In the genomic region with DNA sequence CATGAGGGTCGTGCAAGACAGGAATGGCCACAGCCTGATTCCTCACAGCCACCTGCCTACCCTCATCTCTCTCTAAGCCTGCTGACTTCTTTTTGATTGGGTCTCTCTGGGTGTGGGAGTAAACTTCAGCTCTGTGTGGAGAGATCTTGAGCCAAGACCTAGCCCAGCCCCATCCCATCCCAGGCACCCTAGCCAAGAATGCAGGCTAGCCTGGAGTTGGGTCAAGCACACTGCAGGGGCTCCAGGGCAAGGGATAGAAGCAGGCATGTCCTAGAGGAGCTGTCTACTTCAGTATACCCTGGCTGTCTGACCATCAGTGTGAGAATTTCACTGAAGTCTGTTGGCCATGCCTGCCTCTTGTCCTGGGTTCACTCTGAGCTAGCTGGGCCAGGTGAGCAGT, we compare ENCODE assay signal across 9 mouse cellular contexts. TPM values are rescaled to one million over a fixed set of nuclear protein-coding genes. Genes with fewer than 3 reads are reported as not detected.
A peak's percentile ranks its signal among the peaks of the same experiment; 100 is the strongest.
DNase-seq lines count a peak whose midpoint lies in the region; ATAC-seq and TF ChIP-seq lines count a peak whose summit lies in the region.
"Had no signal": no experiment of that assay in that cellular context is flagged by ENCODE, and none has a peak within 500 bp of the region (broad histone marks: within the 10 kb centered on the region; RNA-seq: fewer than 3 reads in every experiment).

No protein-coding gene starts in this region.

- no peak for ATAC-seq in intestine, embryonic 14.5 days (replicated peaks; ENCODE audit: low FRiP score, low TSS enrichment, low read depth)
- ATAC-seq in intestine, embryonic 16.5 days, result no peak
- no peak for ATAC-seq in forebrain, embryonic 13.5 days
- no peak for ATAC-seq in limb, embryonic 14.5 days (ENCODE audit: low FRiP score, low read depth)

- H3K4me1 ChIP-seq in intestine, embryonic 14.5 days (replicated peaks; ENCODE audit: control insufficient read depth, insufficient read depth, low read length), result peaks cover 49% of the 10 kb centered on the region
- H3K4me1 ChIP-seq in intestine, embryonic 16.5 days (ENCODE audit: control insufficient read depth, insufficient read depth, low read length), result peaks cover 40% of the 10 kb centered on the region
- peaks cover 40% of the 10 kb centered on the region for H3K4me1 ChIP-seq in forebrain, embryonic 13.5 days
- H3K4me1 ChIP-seq in limb, embryonic 14.5 days (ENCODE audit: control insufficient read depth, insufficient read depth, low read length), result peaks cover 77% of the 10 kb centered on the region

- no peaks in the 10 kb centered on the region for H3K27me3 ChIP-seq in intestine, embryonic 14.5 days (replicated peaks; ENCODE audit: control insufficient read depth, insufficient read depth, low read length)
- no peaks in the 10 kb centered on the region for H3K27me3 ChIP-seq in intestine, embryonic 16.5 days (replicated peaks; ENCODE audit: control insufficient read depth, insufficient read depth, low read length)
- H3K27me3 ChIP-seq in forebrain, embryonic 13.5 days, result no peaks in the 10 kb centered on the region
- H3K27me3 ChIP-seq in limb, embryonic 14.5 days (ENCODE audit: control insufficient read depth, insufficient read depth, low read length), result no peaks in the 10 kb centered on the region

- WGBS in intestine, embryonic 14.5 days, result 56% methylated on average over 1 of the region's 1 CpGs
- 28% methylated on average over 1 of the region's 1 CpGs for WGBS in intestine, embryonic 16.5 days
- 65% methylated on average over 1 of the region's 1 CpGs for WGBS in forebrain, embryonic 13.5 days
- 53% methylated on average over 1 of the region's 1 CpGs for WGBS in limb, embryonic 14.5 days

- no peak overlapping the region for H3K4me3 ChIP-seq in intestine, embryonic 14.5 days (ENCODE audit: low read depth, low read length)
- H3K4me3 ChIP-seq in intestine, embryonic 16.5 days (ENCODE audit: low read length), result no peak overlapping the region
- no peak overlapping the region for H3K4me3 ChIP-seq in forebrain, embryonic 13.5 days
- no peak overlapping the region for H3K4me3 ChIP-seq in limb, embryonic 14.5 days (replicated peaks; ENCODE audit: low read length)

- no peak overlapping the region for H3K9ac ChIP-seq in intestine, embryonic 14.5 days (ENCODE audit: low read length)
- H3K9ac ChIP-seq in intestine, embryonic 16.5 days (ENCODE audit: low read depth, low read length), result no peak overlapping the region
- no peak overlapping the region for H3K9ac ChIP-seq in forebrain, embryonic 13.5 days
- no peak overlapping the region for H3K9ac ChIP-seq in limb, embryonic 14.5 days (ENCODE audit: low read depth, low read length, severe bottlenecking)

- no peaks in the 10 kb centered on the region for H3K9me3 ChIP-seq in intestine, embryonic 14.5 days (ENCODE audit: control insufficient read depth, low read length)
- H3K9me3 ChIP-seq in intestine, embryonic 16.5 days (ENCODE audit: control insufficient read depth, low read length), result no peaks in the 10 kb centered on the region
- no peaks in the 10 kb centered on the region for H3K9me3 ChIP-seq in forebrain, embryonic 13.5 days (replicated peaks)
- H3K9me3 ChIP-seq in limb, embryonic 14.5 days (ENCODE audit: control insufficient read depth, low read length), result no peaks in the 10 kb centered on the region

- H3K27ac ChIP-seq in intestine, embryonic 14.5 days (ENCODE audit: low read depth), result peak overlapping the region; percentile 34; the same call in 1 of the 2 replicates
- no peak overlapping the region; the same call in 1 of the 2 replicates for H3K27ac ChIP-seq in intestine, embryonic 16.5 days (ENCODE audit: low read length)
- H3K27ac ChIP-seq in forebrain, embryonic 13.5 days, result peak overlapping the region; percentile 87
- H3K27ac ChIP-seq in limb, embryonic 14.5 days (replicated peaks; ENCODE audit: low read depth, low read length), result peak overlapping the region; percentile 86; the same call in 1 of the 2 replicates

- no peak overlapping the region for H3K4me2 ChIP-seq in intestine, embryonic 14.5 days (ENCODE audit: low read length)
- no peak overlapping the region for H3K4me2 ChIP-seq in intestine, embryonic 16.5 days (ENCODE audit: low read depth, low read length)
- H3K4me2 ChIP-seq in forebrain, embryonic 13.5 days, result no peak overlapping the region
- H3K4me2 ChIP-seq in limb, embryonic 14.5 days (replicated peaks; ENCODE audit: low read depth, low read length, severe bottlenecking), result no peak overlapping the region

- peaks cover 21% of the 10 kb centered on the region for H3K36me3 ChIP-seq in intestine, embryonic 14.5 days (ENCODE audit: control insufficient read depth, insufficient read depth, low read length)
- no peaks in the 10 kb centered on the region for H3K36me3 ChIP-seq in intestine, embryonic 16.5 days (ENCODE audit: control insufficient read depth, insufficient read depth, low read length)
- no peaks in the 10 kb centered on the region for H3K36me3 ChIP-seq in forebrain, embryonic 13.5 days (ENCODE audit: poor library complexity, severe bottlenecking)
- peaks cover 38% of the 10 kb centered on the region for H3K36me3 ChIP-seq in limb, embryonic 14.5 days (ENCODE audit: control insufficient read depth, insufficient read depth, low read length)

- DNase-seq in intestine, embryonic 14.5 days (ENCODE audit: low spot score), result no peak
- DNase-seq in adipocyte (ENCODE audit: low spot score), result peak; percentile 20
- DNase-seq in limb, embryonic 14.5 days (ENCODE audit: low spot score), result no peak
- no peak for DNase-seq in embryo, embryonic 10.5 days (ENCODE audit: low spot score)
- DNase-seq in urinary bladder, postnatal 36 days (ENCODE audit: low spot score in 2 of 2), result no peak
- DNase-seq in spleen, postnatal 10 days (ENCODE audit: low spot score in 2 of 2), result no peak
- DNase-seq: right cerebral cortex, postnatal 4 days had no signal

- TF ChIP-seq POLR2A in limb, embryonic 14.5 days (IDR thresholded peaks at IDR 0.05; ENCODE audit: borderline replicate concordance, extremely low read depth, insufficient read depth, insufficient read length), result no peak

RNA-seq across cellular contexts. Expression of gene Pdlim4, which starts 9.3 kb away (rescaled TPM):
- 48.2 and 59.5 TPM in 2 replicates for polyA plus RNA-seq in intestine, embryonic 14.5 days (2014; fragmentation: Nextera tagmentation; extraction: Ambion mirVana)
- 35.7 and 37.8 TPM in 2 replicates for polyA plus RNA-seq in intestine, embryonic 16.5 days (2015; fragmentation: Nextera tagmentation; extraction: Ambion mirVana)
- polyA plus RNA-seq in forebrain, embryonic 13.5 days (2015; fragmentation: Nextera tagmentation; extraction: Ambion mirVana), result 36.2 and 38.3 TPM in 2 replicates
- 115 and 157 TPM in 2 replicates for polyA plus RNA-seq in limb, embryonic 14.5 days (2012; rRNA removed)
- 129 and 141 TPM in 2 replicates for polyA plus RNA-seq in limb, embryonic 14.5 days (2014; fragmentation: Nextera tagmentation; extraction: Ambion mirVana)

RNA-seq across cellular contexts. Expression of gene Slc22a4, which starts 31.6 kb away (rescaled TPM):
- 0.18 and 0.51 TPM in 2 replicates for polyA plus RNA-seq in intestine, embryonic 14.5 days (2014; fragmentation: Nextera tagmentation; extraction: Ambion mirVana)
- polyA plus RNA-seq in intestine, embryonic 16.5 days (2015; fragmentation: Nextera tagmentation; extraction: Ambion mirVana), result 0.87 and 1.4 TPM in 2 replicates
- 0.21 and 0.74 TPM in 2 replicates for polyA plus RNA-seq in forebrain, embryonic 13.5 days (2015; fragmentation: Nextera tagmentation; extraction: Ambion mirVana)
- polyA plus RNA-seq in limb, embryonic 14.5 days (2012; rRNA removed), result 2.7 and 3.2 TPM in 2 replicates
- polyA plus RNA-seq in limb, embryonic 14.5 days (2014; fragmentation: Nextera tagmentation; extraction: Ambion mirVana), result 3.4 and 5.2 TPM in 2 replicates

RNA-seq across cellular contexts. Expression of gene P4ha2, which starts 40.4 kb away (rescaled TPM):
- polyA plus RNA-seq in intestine, embryonic 14.5 days (2014; fragmentation: Nextera tagmentation; extraction: Ambion mirVana), result 38.7 and 44.4 TPM in 2 replicates
- polyA plus RNA-seq in intestine, embryonic 16.5 days (2015; fragmentation: Nextera tagmentation; extraction: Ambion mirVana), result 43.7 and 46.2 TPM in 2 replicates
- polyA plus RNA-seq in forebrain, embryonic 13.5 days (2015; fragmentation: Nextera tagmentation; extraction: Ambion mirVana), result 5.5 and 5.6 TPM in 2 replicates
- 106 TPM in 2 replicates for polyA plus RNA-seq in limb, embryonic 14.5 days (2012; rRNA removed)
- 83.3 and 94.1 TPM in 2 replicates for polyA plus RNA-seq in limb, embryonic 14.5 days (2014; fragmentation: Nextera tagmentation; extraction: Ambion mirVana)
